Mouse (Mus musculus) layer of hippocampus, adult 8-10 months (tissue): ENCODE results near the gene Amotl2. TPM values are rescaled to one million over a fixed set of nuclear protein-coding genes. Genes with fewer than 3 reads are reported as not detected.
A peak's percentile ranks its signal among the peaks of the same experiment; 100 is the strongest.

Source experiments
- DNase-seq, 2 experiments: peaks; one replicate each; pipeline ENCODE4 v3.0.0; 2022; ENCODE audit warnings: low spot score in 2 of 2
- total RNA-seq, 4 experiments: library from RNA; stranded (reverse); gene quantifications; 2 replicates each; pipeline ENCODE4 v1.2.4; 2022

Gene Amotl2
- total RNA-seq, result 10 to 100 TPM; 17.3 to 22.8 (median 20.6) TPM

GRCm38 (mm10) chr9:102716481-102717163, at the start of gene Amotl2:
TSS of gene Amotl2 (plus strand) at chr9:102716672.
- DNase-seq, result no peak

GRCm38 (mm10) chr9:102668115-102668514, 48.4 kb upstream of the Amotl2 start:
- DNase-seq, result no peak

GRCm38 (mm10) chr9:102668906-102669305, 47.6 kb upstream of the Amotl2 start:
- no peak for DNase-seq

- no peak for DNase-seq
Measured at GRCm38 (mm10) chr9:102673381-102673780, 43.1 kb upstream of the Amotl2 start.

- DNase-seq, result no peak
Measured at GRCm38 (mm10) chr9:102675922-102676321, 40.5 kb upstream of the Amotl2 start.

- no peak for DNase-seq
Measured at GRCm38 (mm10) chr9:102681470-102681869, 35.0 kb upstream of the Amotl2 start.

- no peak for DNase-seq
Measured at GRCm38 (mm10) chr9:102687943-102688342, 28.5 kb upstream of the Amotl2 start.

- DNase-seq, result no peak
Measured at GRCm38 (mm10) chr9:102689406-102689939, 27.0 kb upstream of the Amotl2 start.

GRCm38 (mm10) chr9:102689940-102690642, 26.4 kb upstream of the Amotl2 start:
- peak; percentile 38 to 43 for DNase-seq

GRCm38 (mm10) chr9:102690891-102691290, 25.6 kb upstream of the Amotl2 start:
- no peak for DNase-seq

GRCm38 (mm10) chr9:102692564-102693475, 23.7 kb upstream of the Amotl2 start:
- DNase-seq, result no peak

- no peak for DNase-seq
Measured at GRCm38 (mm10) chr9:102701042-102701441, 15.4 kb upstream of the Amotl2 start.

GRCm38 (mm10) chr9:102709504-102710135, 6.9 kb upstream of the Amotl2 start:
- no peak for DNase-seq

GRCm38 (mm10) chr9:102710520-102710919, 6.0 kb upstream of the Amotl2 start:
- no peak for DNase-seq

- peak in 1 of 2 experiments; percentile 48 for DNase-seq
Measured at GRCm38 (mm10) chr9:102713797-102714196, 2.7 kb upstream of the Amotl2 start.

GRCm38 (mm10) chr9:102714893-102715505, 1.5 kb upstream of the Amotl2 start:
- DNase-seq, result no peak

- no peak for DNase-seq
Measured at GRCm38 (mm10) chr9:102715506-102715900, 969 bp upstream of the Amotl2 start.

- DNase-seq, result peak; percentile 76 to 78
Measured at GRCm38 (mm10) chr9:102717164-102717885, 853 bp downstream of the Amotl2 start.

GRCm38 (mm10) chr9:102717886-102718643, 1.6 kb downstream of the Amotl2 start:
- peak; percentile 66 to 69 for DNase-seq
